Mouse (Mus musculus): ENCODE measurements around the gene Zcchc18. TPM values are rescaled to one million over a fixed set of nuclear protein-coding genes. Genes with fewer than 3 reads are reported as not detected.

The Zcchc18 gene
- total RNA-seq, 1 experiment from 2014 or later: 1.5 TPM

- no peak for ATAC-seq (replicated peaks; ENCODE audit: insufficient number of reproducible peaks, low FRiP score, low TSS enrichment, poor library complexity, severe bottlenecking)
Measured at GRCm38 (mm10) chrX:137037470-137037999, 44.6 kb downstream of the Zcchc18 start.

- ATAC-seq (replicated peaks; ENCODE audit: insufficient number of reproducible peaks, low FRiP score, low TSS enrichment, poor library complexity, severe bottlenecking): peak; percentile 87
Measured at GRCm38 (mm10) chrX:137038000-137038483, 45.1 kb downstream of the Zcchc18 start, which contains the start of gene Slc25a53. Gene Slc25a53 (minus strand): TSS chrX:137038302.

- no peak for ATAC-seq (replicated peaks; ENCODE audit: insufficient number of reproducible peaks, low FRiP score, low TSS enrichment, poor library complexity, severe bottlenecking)
Measured at GRCm38 (mm10) chrX:137038502-137038901, 45.5 kb downstream of the Zcchc18 start.

Other genes with a start within 250 kb of the Zcchc18 start
- 185 to 216 TPM (median 197 TPM) in 3 replicates for gene Morf4l2, start 249.5 kb upstream of the Zcchc18 start, total RNA-seq (2017)
- not detected in 3 replicates for gene Glra4, start 213.0 kb upstream of the Zcchc18 start, total RNA-seq (2017)
- 0.75 to 3.2 TPM (median 1.3 TPM) in 3 replicates for gene Plp1, start 170.5 kb upstream of the Zcchc18 start, total RNA-seq (2017)
- not detected in 3 replicates for gene Rab9b, start 124.4 kb upstream of the Zcchc18 start, total RNA-seq (2017)
- gene H2bfm, start 65.8 kb upstream of the Zcchc18 start, total RNA-seq (2017): not detected in 3 replicates
- gene Tmsb15b2, start 17.7 kb upstream of the Zcchc18 start, total RNA-seq (2017): 4.2 TPM in 1 of 3 replicates, not detected in the others
- gene Tmsb15l, start 16.3 kb upstream of the Zcchc18 start, total RNA-seq (2017): 3.4 to 20.1 TPM (median 12.2 TPM) in 3 replicates
- 13.1 to 21.8 TPM (median 16.5 TPM) in 3 replicates for gene Tmsb15b1, start 16.3 kb upstream of the Zcchc18 start, total RNA-seq (2017)
- 8.0 to 25.4 TPM (median 13.1 TPM) in 3 replicates for gene Slc25a53, start 45.1 kb downstream of the Zcchc18 start, total RNA-seq (2017)
- gene Fam199x, start 56.4 kb downstream of the Zcchc18 start, total RNA-seq (2017): 11.5 to 12.2 TPM (median 11.8 TPM) in 3 replicates
- gene Esx1, start 128.9 kb downstream of the Zcchc18 start, total RNA-seq (2017): not detected in 3 replicates